In the genomic region with DNA sequence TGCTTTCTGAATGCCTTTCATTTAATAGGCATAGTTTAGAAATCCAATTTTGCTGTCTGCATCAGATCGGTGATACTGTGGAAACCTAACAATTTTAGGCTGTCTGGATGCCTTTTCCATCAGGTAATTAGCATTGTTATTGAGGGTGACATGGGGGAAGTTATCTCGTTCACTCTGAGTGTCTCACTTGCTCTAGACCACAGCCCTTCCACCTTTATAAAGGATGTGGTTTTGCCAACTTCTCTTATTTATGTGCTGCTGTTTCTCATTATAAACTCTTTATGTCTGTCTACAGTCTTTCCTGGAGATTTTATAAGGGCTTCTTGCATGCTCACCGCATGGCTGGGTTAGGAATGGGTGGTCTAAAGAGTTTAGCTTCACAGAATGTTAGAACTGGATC, we compare ENCODE assay signal across 30 mouse cellular contexts.
A peak's percentile ranks its signal among the peaks of the same experiment; 100 is the strongest.
DNase-seq lines count a peak whose midpoint lies in the region; ATAC-seq and TF ChIP-seq lines count a peak whose summit lies in the region.
"Had no signal": no experiment of that assay in that cellular context is flagged by ENCODE, and none has a peak within 500 bp of the region (broad histone marks: within the 10 kb centered on the region; RNA-seq: fewer than 3 reads in every experiment).

No protein-coding gene starts in this region.

- H3K4me2 ChIP-seq in limb, embryonic 12.5 days, result peak overlapping the region; percentile 30; the same call in 1 of the 2 replicates
- H3K4me2 ChIP-seq: embryonic facial prominence, embryonic 15.5 days; forebrain, embryonic 12.5 days; heart, embryonic 12.5 days; hindbrain, embryonic 15.5 days; kidney, embryonic 15.5 days; liver, embryonic 11.5 days; midbrain, embryonic 13.5 days; neural tube, embryonic 15.5 days; stomach, embryonic 15.5 days had no signal

- ATAC-seq in G1E (ENCODE audit: extremely low read depth, insufficient number of reproducible peaks, low FRiP score, poor library complexity, severe bottlenecking), result peak; percentile 8; the same call in 1 of the 2 replicates
- ATAC-seq in limb, embryonic 12.5 days (ENCODE audit: insufficient number of reproducible peaks, insufficient read depth, low FRiP score, low TSS enrichment, low read depth), result no peak; the same call in 1 of the 2 replicates
- ATAC-seq: midbrain, embryonic 13.5 days had no signal

- WGBS in limb, embryonic 12.5 days, result 14% methylated on average over 3 of the region's 3 CpGs

- H3K27me3 ChIP-seq in G1E (ENCODE audit: insufficient read depth, low read length), result no peaks in the 10 kb centered on the region
- H3K27me3 ChIP-seq in limb, embryonic 12.5 days, result no peaks in the 10 kb centered on the region
- H3K27me3 ChIP-seq: embryonic facial prominence, embryonic 15.5 days; forebrain, embryonic 12.5 days; heart, embryonic 12.5 days; hindbrain, embryonic 15.5 days; kidney, embryonic 15.5 days; midbrain, embryonic 13.5 days; neural tube, embryonic 15.5 days; stomach, embryonic 15.5 days had no signal

- 0 out of 2 replicates have a peak overlapping the region, but pooled peaks have one; percentile 31 for H3K27ac ChIP-seq in limb, embryonic 12.5 days
- H3K27ac ChIP-seq: embryonic facial prominence, embryonic 15.5 days; forebrain, embryonic 12.5 days; heart, adult 2 months; hindbrain, embryonic 10.5 days; hindbrain, embryonic 15.5 days; kidney, embryonic 15.5 days; midbrain, embryonic 13.5 days; neural tube, embryonic 15.5 days; stomach, embryonic 15.5 days had no signal

- peak; percentile 70 for DNase-seq in 416B (ENCODE audit: low read depth)
- DNase-seq in G1E (ENCODE audit: low spot score), result no peak
- DNase-seq in forelimb bud, embryonic 11.5 days (ENCODE audit: low read depth, low spot score), result peak; percentile 44
- no peak for DNase-seq in left cerebral cortex, adult 11 months (ENCODE audit: low spot score)
- DNase-seq in adrenal gland, postnatal 36 days, result no peak
- DNase-seq in right cerebral cortex, postnatal 10 days (ENCODE audit: low spot score in 2 of 2), result no peak
- no peak for DNase-seq in urinary bladder, postnatal 36 days (ENCODE audit: low spot score in 2 of 2)
- DNase-seq: adrenal gland, adult 8-10 months; B cell, adult 2 months; cerebellum, adult 11 months; cerebellum, adult 9-11 months; gastrocnemius, postnatal 36 days; heart, adult 2 months; kidney, adult 18-20 months; kidney, postnatal 25 days; left cerebral cortex, postnatal 4 days; lung, postnatal 36 days; retina, postnatal 1 day; right cerebral cortex, postnatal 25 days had no signal

- H3K36me3 ChIP-seq in G1E (replicated peaks), result no peaks in the 10 kb centered on the region
- H3K36me3 ChIP-seq in limb, embryonic 12.5 days, result no peaks in the 10 kb centered on the region
- H3K36me3 ChIP-seq: embryonic facial prominence, embryonic 15.5 days; forebrain, embryonic 12.5 days; heart, embryonic 12.5 days; hindbrain, embryonic 10.5 days; hindbrain, embryonic 15.5 days; kidney, embryonic 15.5 days; midbrain, embryonic 13.5 days; neural tube, embryonic 15.5 days; stomach, embryonic 15.5 days had no signal

- no peak overlapping the region for H3K4me3 ChIP-seq in G1E (ENCODE audit: low read depth, low read length)
- no peak overlapping the region for H3K4me3 ChIP-seq in limb, embryonic 12.5 days (replicated peaks)
- H3K4me3 ChIP-seq: embryonic facial prominence, embryonic 15.5 days; forebrain, embryonic 12.5 days; heart, adult 2 months; heart, embryonic 12.5 days; hindbrain, embryonic 10.5 days; hindbrain, embryonic 15.5 days; kidney, embryonic 15.5 days; midbrain, embryonic 13.5 days; neural tube, embryonic 15.5 days; stomach, embryonic 15.5 days had no signal

- H3K4me1 ChIP-seq in G1E (ENCODE audit: insufficient read depth, low read depth, low read length), result peaks cover 6% of the 10 kb centered on the region; the same call in 1 of the 2 replicates
- peaks cover 12% of the 10 kb centered on the region for H3K4me1 ChIP-seq in limb, embryonic 12.5 days (replicated peaks)
- H3K4me1 ChIP-seq: embryonic facial prominence, embryonic 15.5 days; forebrain, embryonic 12.5 days; heart, embryonic 12.5 days; hindbrain, embryonic 10.5 days; hindbrain, embryonic 15.5 days; kidney, embryonic 15.5 days; neural tube, embryonic 15.5 days; stomach, embryonic 15.5 days had no signal

- no peaks in the 10 kb centered on the region for H3K9me3 ChIP-seq in G1E (replicated peaks)
- H3K9me3 ChIP-seq in limb, embryonic 12.5 days, result no peaks in the 10 kb centered on the region
- H3K9me3 ChIP-seq: embryonic facial prominence, embryonic 15.5 days; forebrain, embryonic 12.5 days; heart, embryonic 12.5 days; hindbrain, embryonic 10.5 days; hindbrain, embryonic 15.5 days; kidney, embryonic 15.5 days; midbrain, embryonic 13.5 days; neural tube, embryonic 15.5 days; stomach, embryonic 15.5 days had no signal

- no peak for TF ChIP-seq CTCF in G1E (IDR thresholded peaks at IDR 0.05; ENCODE audit: low read depth, low read length)

- H3K9ac ChIP-seq in limb, embryonic 12.5 days (replicated peaks), result no peak overlapping the region
- H3K9ac ChIP-seq: embryonic facial prominence, embryonic 15.5 days; forebrain, embryonic 12.5 days; heart, embryonic 12.5 days; hindbrain, embryonic 15.5 days; kidney, embryonic 15.5 days; midbrain, embryonic 13.5 days; neural tube, embryonic 15.5 days; stomach, embryonic 15.5 days had no signal

Comparison
In these comparisons a context has a peak if more than half of its experiments do, and no peak if none do; other contexts are left out.
1. DNase-seq: peak in 416B (single experiment) and forelimb bud, embryonic 11.5 days (single experiment); none in G1E (single experiment), left cerebral cortex, adult 11 months (single experiment), adrenal gland, postnatal 36 days (0 of 2), right cerebral cortex, postnatal 10 days (0 of 2) and urinary bladder, postnatal 36 days (0 of 2).